Mouse (Mus musculus) v-Abl transformed pro-B cells (cell line): ENCODE data around the gene Abca3.
"Not testable (repeated sequence)": the region's sequence is repeated elsewhere in the genome, so short reads cannot be mapped to it uniquely, and the experiment has no call there.

Experiments
- in situ Hi-C, 2 experiments: fragments of 400-800 bp; cut with MboI; formaldehyde crosslinking; loops; one replicate each; pipeline ENCODE4 v1.15.1; 2025; ENCODE audit not compliant: unreplicated experiment in 2 of 2

The Abca3 gene

GRCm38 (mm10) chr17:24378496-24378895, 26.7 kb downstream of the Abca3 start:
- in situ Hi-C loops = no loop called here

GRCm38 (mm10) chr17:24383789-24384188, 32.0 kb downstream of the Abca3 start:
- in situ Hi-C loops = loop anchor here in 1 of 2 experiments (10.0 kb wide), 1 partner anchor 409 kb away; no protein-coding TSS in a partner anchor

- in situ Hi-C loops = loop anchor here in 1 of 2 experiments (10.0 kb wide), 1 partner anchor 414 kb away; no protein-coding TSS in a partner anchor
These were observed 37.0 kb downstream of the Abca3 start for GRCm38 (mm10) chr17:24388711-24389110.

GRCm38 (mm10) chr17:24389865-24390264, 38.1 kb downstream of the Abca3 start:
- in situ Hi-C loops = loop anchor here in 1 of 2 experiments (10.0 kb wide), 1 partner anchor 415 kb away; no protein-coding TSS in a partner anchor

- in situ Hi-C loops = no loop called here
These were observed 39.4 kb downstream of the Abca3 start for GRCm38 (mm10) chr17:24391149-24391548.

- in situ Hi-C loops = no loop called here
These were observed 41.8 kb downstream of the Abca3 start for GRCm38 (mm10) chr17:24393527-24393926.

GRCm38 (mm10) chr17:24394456-24394855, 42.7 kb downstream of the Abca3 start:
- in situ Hi-C loops = no loop called here

GRCm38 (mm10) chr17:24402371-24402770, 50.6 kb downstream of the Abca3 start:
- in situ Hi-C loops = no loop called here

GRCm38 (mm10) chr17:24407116-24407803, 55.5 kb downstream of the Abca3 start:
- in situ Hi-C loops = no loop called here

GRCm38 (mm10) chr17:24413557-24414211, 61.9 kb downstream of the Abca3 start:
- in situ Hi-C loops = no loop called here

- in situ Hi-C loops = no loop called here
These were observed 62.7 kb downstream of the Abca3 start, which contains the start of gene Rnps1 for GRCm38 (mm10) chr17:24414230-24414976. TSS of gene Rnps1 (plus strand) at chr17:24414565.

GRCm38 (mm10) chr17:24415011-24415410, 63.3 kb downstream of the Abca3 start:
- in situ Hi-C loops = no loop called here

GRCm38 (mm10) chr17:24416051-24416652, 64.4 kb downstream of the Abca3 start:
- in situ Hi-C loops = no loop called here

- in situ Hi-C loops = no loop called here
These were observed 71.4 kb downstream of the Abca3 start for GRCm38 (mm10) chr17:24423114-24423513.

- in situ Hi-C loops = no loop called here
These were observed 72.7 kb downstream of the Abca3 start for GRCm38 (mm10) chr17:24424489-24424888.

- in situ Hi-C loops = not testable (repeated sequence)
These were observed 73.6 kb downstream of the Abca3 start for GRCm38 (mm10) chr17:24425326-24425725.

GRCm38 (mm10) chr17:24425905-24426304, 74.2 kb downstream of the Abca3 start:
- in situ Hi-C loops = no loop called here

- in situ Hi-C loops = no loop called here
These were observed 74.9 kb downstream of the Abca3 start, which contains the start of gene Eci1 for GRCm38 (mm10) chr17:24426471-24427169. TSS of gene Eci1 (plus strand) at chr17:24426641.

- in situ Hi-C loops = no loop called here
These were observed 75.4 kb downstream of the Abca3 start for GRCm38 (mm10) chr17:24427170-24427557.
